Mouse (Mus musculus) kidney, embryonic 15.5 days (tissue): ENCODE measurements around the gene Sgf29. TPM values are rescaled to one million over a fixed set of nuclear protein-coding genes. Genes with fewer than 3 reads are reported as not detected.

Experiments used
- ATAC-seq: fragments of 200-750 bp; cut with Nextera tagmentation; replicated peaks from 2 replicates; pipeline ENCODE4 v1.8.0; 2017; ENCODE audit warnings: moderate TSS enrichment; ENCODE audit not compliant: low FRiP score
- H3K27ac ChIP-seq: fragments of 300-500 bp; sonication (generic); 2 replicates; pipeline ENCODE4 v1.5.1; 2015; ENCODE audit warnings: mild to moderate bottlenecking, inconsistent platforms
- H3K27me3 ChIP-seq: fragments of 300-500 bp; sonication (generic); 2 replicates; pipeline ENCODE4 v1.6.1; 2015; ENCODE audit warnings: inconsistent platforms
- H3K36me3 ChIP-seq: fragments of 300-500 bp; sonication (generic); 2 replicates; pipeline ENCODE4 v1.6.1; 2015; ENCODE audit warnings: inconsistent platforms
- H3K4me1 ChIP-seq: fragments of 300-500 bp; sonication (generic); 2 replicates; pipeline ENCODE4 v1.6.1; 2015; ENCODE audit warnings: inconsistent platforms
- H3K4me2 ChIP-seq: fragments of 300-500 bp; sonication (generic); 2 replicates; pipeline ENCODE4 v1.6.1; 2015; ENCODE audit warnings: moderate library complexity, mild to moderate bottlenecking, inconsistent platforms
- H3K4me3 ChIP-seq: fragments of 300-500 bp; sonication (generic); replicated peaks from 2 replicates; pipeline ENCODE4 v1.5.1; 2015; ENCODE audit warnings: mild to moderate bottlenecking, inconsistent platforms
- H3K9ac ChIP-seq: fragments of 300-500 bp; sonication (generic); 2 replicates; pipeline ENCODE4 v1.6.1; 2015; ENCODE audit warnings: mild to moderate bottlenecking, inconsistent platforms
- H3K9me3 ChIP-seq: fragments of 300-500 bp; sonication (generic); replicated peaks from 2 replicates; pipeline ENCODE4 v1.6.1; 2016; ENCODE audit warnings: inconsistent platforms
- WGBS: fragments of 180-500 bp; shearing (Covaris S2); methylation state at CpG from one replicate; pipeline ENCODE4 v1.1.7; 2015; ENCODE audit warnings: mixed read lengths; 5-methylcytosine and 5-hydroxymethylcytosine counted together
- polyA plus RNA-seq: library from polyadenylated mRNA; unstranded; fragments of >200 nt; fragmentation: Nextera tagmentation; extraction: Ambion mirVana; gene quantifications from 2 replicates; pipeline ENCODE4 v1.2.1, GENCODE M21; 2015

The Sgf29 gene
- polyA plus RNA-seq: 48.2 and 55.0 TPM in 2 replicates

- peak; percentile 98 for ATAC-seq
- H3K9ac ChIP-seq: peak within 1 kb of the TSS; percentile 75
- WGBS: under 1% methylated on average over 57 of the region's 57 CpGs
- peak within 1 kb of the TSS; percentile 81 for H3K4me2 ChIP-seq
- no peaks in the 10 kb centered on the region for H3K9me3 ChIP-seq
- H3K27ac ChIP-seq: peak within 1 kb of the TSS; percentile 99
- H3K4me1 ChIP-seq: peaks cover 12% of the 10 kb centered on the region
- H3K36me3 ChIP-seq: no peaks in the 10 kb centered on the region
- no peaks in the 10 kb centered on the region for H3K27me3 ChIP-seq
- peak within 1 kb of the TSS; percentile 77 for H3K4me3 ChIP-seq
Observed at GRCm38 (mm10) chr7:126649231-126650051, at the start of gene Sgf29. TSS of gene Sgf29 (plus strand) at chr7:126649309.

DNA sequence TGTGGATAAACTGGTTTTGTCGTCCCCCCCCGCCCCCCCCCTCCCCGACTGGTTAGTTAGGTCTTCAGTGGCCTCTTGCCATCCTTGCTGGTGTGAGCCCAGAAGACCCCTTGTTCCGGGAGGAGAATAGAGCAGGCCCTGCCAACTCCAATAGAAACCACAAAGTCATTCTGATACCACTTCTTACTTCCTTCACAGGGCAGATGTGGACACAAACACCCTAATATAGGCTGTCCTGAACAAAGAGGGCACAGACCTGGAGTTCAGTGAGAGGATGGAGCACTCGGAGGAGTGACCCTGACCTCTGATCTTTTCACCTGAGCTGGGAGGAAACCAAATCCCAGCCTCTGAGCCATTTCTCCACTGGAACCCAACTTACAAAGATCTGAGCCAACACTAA, 47.2 kb upstream of the Sgf29 start:
- no peaks in the 10 kb centered on the region for H3K9me3 ChIP-seq
- H3K4me1 ChIP-seq: no peaks in the 10 kb centered on the region
- H3K4me3 ChIP-seq: no peak overlapping the region
- H3K36me3 ChIP-seq: no peaks in the 10 kb centered on the region
- WGBS: 35% methylated on average over 5 of the region's 5 CpGs
- H3K27ac ChIP-seq: no peak overlapping the region
- H3K9ac ChIP-seq: no peak overlapping the region
- no peaks in the 10 kb centered on the region for H3K27me3 ChIP-seq
- no peak overlapping the region for H3K4me2 ChIP-seq
- no peak for ATAC-seq

- ATAC-seq: no peak
- H3K36me3 ChIP-seq: no peaks in the 10 kb centered on the region
- H3K27me3 ChIP-seq: no peaks in the 10 kb centered on the region
- no peak overlapping the region for H3K4me3 ChIP-seq
- WGBS: 81% methylated on average over 3 of the region's 3 CpGs
- no peaks in the 10 kb centered on the region for H3K9me3 ChIP-seq
- no peak overlapping the region for H3K4me2 ChIP-seq
- H3K27ac ChIP-seq: no peak overlapping the region
- no peaks in the 10 kb centered on the region for H3K4me1 ChIP-seq
- no peak overlapping the region for H3K9ac ChIP-seq
Observed at GRCm38 (mm10) chr7:126602650-126603049, 46.5 kb upstream of the Sgf29 start.

- no peak for ATAC-seq
- no peaks in the 10 kb centered on the region for H3K36me3 ChIP-seq
- H3K4me1 ChIP-seq: no peaks in the 10 kb centered on the region
- H3K27ac ChIP-seq: no peak overlapping the region
- H3K4me3 ChIP-seq: no peak overlapping the region
- H3K4me2 ChIP-seq: no peak overlapping the region
- no peaks in the 10 kb centered on the region for H3K9me3 ChIP-seq
- no peaks in the 10 kb centered on the region for H3K27me3 ChIP-seq
- 71% methylated on average over 5 of the region's 5 CpGs for WGBS
- H3K9ac ChIP-seq: no peak overlapping the region
Observed at GRCm38 (mm10) chr7:126606611-126607010, 42.5 kb upstream of the Sgf29 start.

GRCm38 (mm10) chr7:126607064-126607463, 42.0 kb upstream of the Sgf29 start:
- no peaks in the 10 kb centered on the region for H3K9me3 ChIP-seq
- 66% methylated on average over 3 of the region's 3 CpGs for WGBS
- ATAC-seq: no peak

GRCm38 (mm10) chr7:126607796-126608195, 41.3 kb upstream of the Sgf29 start:
- 85% methylated on average over 5 of the region's 5 CpGs for WGBS
- no peak overlapping the region for H3K4me3 ChIP-seq
- no peak overlapping the region for H3K27ac ChIP-seq
- no peaks in the 10 kb centered on the region for H3K27me3 ChIP-seq
- no peak for ATAC-seq
- H3K9me3 ChIP-seq: no peaks in the 10 kb centered on the region
- no peaks in the 10 kb centered on the region for H3K36me3 ChIP-seq
- no peaks in the 10 kb centered on the region for H3K4me1 ChIP-seq
- H3K9ac ChIP-seq: no peak overlapping the region
- no peak overlapping the region for H3K4me2 ChIP-seq

More at GRCm38 (mm10) chr7:126607064-126607463, 42.0 kb upstream of the Sgf29 start:
- Histone ChIP-seq H3K36me3 (no peaks in the 10 kb centered on the region), H3K27me3 (no peaks in the 10 kb centered on the region), H3K27ac (no peak overlapping the region), H3K4me1 (no peaks in the 10 kb centered on the region), H3K9ac (no peak overlapping the region), H3K4me3 (no peak overlapping the region), H3K4me2 (no peak overlapping the region)

- ATAC-seq: no peak
- no peaks in the 10 kb centered on the region for H3K36me3 ChIP-seq
- H3K9me3 ChIP-seq: no peaks in the 10 kb centered on the region
- 84% methylated on average over 3 of the region's 3 CpGs for WGBS
- H3K4me3 ChIP-seq: no peak overlapping the region
- H3K9ac ChIP-seq: no peak overlapping the region
- H3K27me3 ChIP-seq: no peaks in the 10 kb centered on the region
- H3K27ac ChIP-seq: no peak overlapping the region
- no peak overlapping the region for H3K4me2 ChIP-seq
- H3K4me1 ChIP-seq: no peaks in the 10 kb centered on the region
Observed at GRCm38 (mm10) chr7:126612736-126613135, 36.4 kb upstream of the Sgf29 start.

- no peak overlapping the region for H3K4me2 ChIP-seq
- no peak overlapping the region for H3K4me3 ChIP-seq
Observed at GRCm38 (mm10) chr7:126616707-126617106, 32.4 kb upstream of the Sgf29 start.

DNA sequence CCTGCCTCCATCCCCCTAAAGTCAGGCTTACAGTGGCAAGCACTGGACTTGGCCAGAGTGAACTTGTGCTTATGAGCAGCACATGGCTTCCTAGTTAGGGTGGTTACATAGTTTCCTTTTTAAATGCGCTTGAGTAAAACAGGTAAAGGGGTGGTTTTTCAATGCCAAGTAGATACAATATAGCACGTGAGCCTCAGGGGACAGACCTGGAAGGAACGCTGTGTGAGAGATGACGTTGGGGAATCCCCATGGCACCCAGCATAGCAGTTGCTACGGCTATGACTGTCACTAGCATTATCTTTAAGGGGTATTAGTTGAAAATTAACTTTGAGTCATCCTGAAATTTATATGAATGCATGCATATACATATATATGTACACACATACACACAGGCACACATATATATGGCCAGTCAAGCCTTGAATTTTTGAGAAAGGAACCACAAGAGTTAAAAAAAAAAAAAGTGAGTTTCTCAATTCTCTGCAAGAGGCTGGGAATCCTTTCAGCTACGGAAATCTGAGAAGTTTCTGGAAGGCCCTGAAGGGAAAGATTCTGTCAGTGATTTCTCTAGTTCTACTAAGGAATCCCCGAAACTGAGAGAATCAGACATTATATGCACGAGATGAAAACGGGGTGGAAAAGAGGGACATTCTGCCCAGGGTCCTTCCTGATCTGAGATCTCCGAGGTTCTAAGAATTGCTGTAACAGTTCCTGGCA, 29.4 kb upstream of the Sgf29 start:
- Histone ChIP-seq H3K9ac (no peak overlapping the region), H3K9me3 (no peaks in the 10 kb centered on the region), H3K4me3 (no peak overlapping the region), H3K4me2 (no peak overlapping the region), H3K4me1 (no peaks in the 10 kb centered on the region), H3K36me3 (no peaks in the 10 kb centered on the region), H3K27me3 (no peaks in the 10 kb centered on the region), H3K27ac (no peak overlapping the region)
- ATAC-seq: no peak
- 73% methylated on average over 10 of the region's 10 CpGs for WGBS

More at GRCm38 (mm10) chr7:126616707-126617106, 32.4 kb upstream of the Sgf29 start:
- Histone ChIP-seq H3K27me3 (no peaks in the 10 kb centered on the region), H3K27ac (no peak overlapping the region), H3K9me3 (no peaks in the 10 kb centered on the region), H3K36me3 (no peaks in the 10 kb centered on the region), H3K9ac (no peak overlapping the region), H3K4me1 (no peaks in the 10 kb centered on the region)
- no peak for ATAC-seq
- WGBS: 76% methylated on average over 3 of the region's 3 CpGs

DNA sequence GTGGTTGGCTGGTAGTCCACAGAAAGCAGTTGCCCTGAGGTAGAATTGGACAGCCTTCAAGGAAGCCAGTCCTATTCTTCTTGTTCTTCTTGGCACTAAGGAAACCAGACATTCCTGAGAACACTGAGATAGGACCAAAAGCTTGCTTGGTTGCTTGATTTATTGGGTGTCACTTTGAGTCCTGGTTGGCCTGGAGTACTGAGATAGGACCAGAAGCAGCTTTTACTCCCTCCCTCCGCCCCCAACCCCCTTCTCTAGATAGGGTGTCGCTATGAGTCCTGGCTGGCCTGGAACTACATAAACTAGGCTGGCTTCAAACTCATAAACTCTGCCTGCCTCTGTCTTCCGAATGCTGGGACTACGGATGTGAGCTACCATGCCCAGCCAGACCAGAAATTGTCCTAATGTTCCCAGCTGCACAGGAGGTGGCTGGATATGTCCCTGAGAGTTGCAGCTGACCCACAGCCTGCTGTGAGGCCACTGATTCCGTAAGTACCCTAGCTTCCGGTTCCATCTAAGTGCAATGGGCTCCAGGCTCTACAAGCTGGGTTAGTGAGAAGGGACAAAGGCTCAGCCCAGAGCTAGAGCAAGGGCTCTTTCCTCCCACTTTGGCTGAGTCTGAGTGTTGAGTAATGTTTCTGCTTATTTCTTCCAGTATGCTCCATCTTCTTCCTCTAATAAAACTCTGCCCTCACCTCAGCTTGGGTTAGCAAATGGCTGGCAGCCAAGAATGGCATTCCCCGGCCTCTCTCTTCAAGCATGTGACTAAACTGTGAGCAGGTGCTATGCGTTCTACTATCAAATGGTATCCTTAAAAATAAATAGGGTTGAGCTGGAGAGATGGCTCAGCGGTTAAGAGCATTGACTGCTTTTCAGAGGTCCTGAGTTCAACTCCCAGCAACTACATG, 27.4 kb upstream of the Sgf29 start:
- 76% methylated on average over 9 of the region's 9 CpGs for WGBS
- no peak for ATAC-seq
- H3K27me3 ChIP-seq: no peaks in the 10 kb centered on the region
- H3K4me3 ChIP-seq: no peak overlapping the region
- 0 out of 2 replicates have a peak, but pooled peaks cover 8% of the 10 kb centered on the region for H3K4me1 ChIP-seq
- H3K9ac ChIP-seq: no peak overlapping the region
- H3K4me2 ChIP-seq: no peak overlapping the region
- no peak overlapping the region for H3K27ac ChIP-seq
- H3K36me3 ChIP-seq: no peaks in the 10 kb centered on the region
- no peaks in the 10 kb centered on the region for H3K9me3 ChIP-seq

DNA sequence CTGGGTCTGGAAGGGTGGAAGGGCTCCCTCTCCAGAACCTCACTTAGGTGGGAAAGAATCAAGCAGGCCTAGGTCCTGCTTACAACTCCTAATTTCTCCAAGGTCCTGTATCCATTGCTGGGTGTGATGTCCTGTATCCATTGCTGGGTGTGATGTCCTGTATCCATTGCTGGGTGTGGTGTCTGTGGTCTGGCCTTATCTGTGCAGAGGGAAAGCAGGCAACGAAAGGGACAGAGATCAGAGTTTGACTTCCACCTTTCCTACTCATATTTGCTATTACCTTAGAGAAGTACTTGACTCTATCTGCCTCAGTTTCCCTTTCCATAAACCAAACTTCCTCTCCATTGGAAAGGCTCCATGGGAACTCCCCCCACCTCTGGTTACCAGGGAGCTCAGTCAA, 25.7 kb upstream of the Sgf29 start:
- WGBS: 94% methylated on average over 1 of the region's 1 CpGs
- H3K27ac ChIP-seq: no peak overlapping the region
- no peaks in the 10 kb centered on the region for H3K9me3 ChIP-seq
- no peaks in the 10 kb centered on the region for H3K36me3 ChIP-seq
- no peak for ATAC-seq
- H3K4me1 ChIP-seq: peaks cover 15% of the 10 kb centered on the region; the same call in 1 of the 2 replicates
- H3K4me3 ChIP-seq: no peak overlapping the region
- H3K4me2 ChIP-seq: no peak overlapping the region
- H3K27me3 ChIP-seq: no peaks in the 10 kb centered on the region
- H3K9ac ChIP-seq: no peak overlapping the region
